Mouse (Mus musculus) liver, embryonic 11.5 days (tissue): ENCODE measurements at regions not wholly inside any gene's neighbourhood (a gene's known extent, or its start where the extent isn't known, plus 50 kb on each side); places are given as distances from the start of the nearest gene placed in this dataset.
A peak's percentile ranks its signal among the peaks of the same experiment; 100 is the strongest.

ENCODE experiments used
- ATAC-seq: fragments of 200-750 bp; cut with Nextera tagmentation; replicated peaks from 2 replicates; pipeline ENCODE4 v1.8.0; 2017; ENCODE audit warnings: moderate number of reproducible peaks, mild to moderate bottlenecking, moderate TSS enrichment, moderate library complexity; ENCODE audit not compliant: low FRiP score
- DNase-seq: peaks from one replicate; pipeline ENCODE4 v3.0.0-alpha.2; 2017; ENCODE audit warnings: low spot score
- H3K27ac ChIP-seq: fragments of 300-500 bp; sonication (generic); 2 replicates; pipeline ENCODE4 v1.5.1; 2014; ENCODE audit warnings: mild to moderate bottlenecking, low read depth, low read length, control low read depth
- H3K27me3 ChIP-seq: fragments of 300-500 bp; sonication (generic); replicated peaks from 2 replicates; pipeline ENCODE4 v1.6.1; 2014; ENCODE audit warnings: low read length, mixed read lengths; ENCODE audit not compliant: control insufficient read depth, insufficient read depth
- H3K36me3 ChIP-seq: fragments of 300-500 bp; sonication (generic); 2 replicates; pipeline ENCODE4 v1.6.1; 2014; ENCODE audit warnings: mild to moderate bottlenecking, low read length, moderate library complexity, mixed read lengths; ENCODE audit not compliant: control insufficient read depth, insufficient read depth
- H3K4me1 ChIP-seq: fragments of 300-500 bp; sonication (generic); replicated peaks from 2 replicates; pipeline ENCODE4 v1.6.1; 2014; ENCODE audit warnings: low read length, mixed read lengths; ENCODE audit not compliant: control insufficient read depth, insufficient read depth
- H3K4me2 ChIP-seq: fragments of 300-500 bp; sonication (generic); 2 replicates; pipeline ENCODE4 v1.6.1; 2014; ENCODE audit warnings: mild to moderate bottlenecking, control low read depth, moderate library complexity
- H3K4me3 ChIP-seq: fragments of 300-500 bp; sonication (generic); 2 replicates; pipeline ENCODE4 v1.5.1; 2014; ENCODE audit warnings: low read depth, low read length, control low read depth
- H3K9ac ChIP-seq: fragments of 300-500 bp; sonication (generic); 2 replicates; pipeline ENCODE4 v1.6.1; 2014; ENCODE audit warnings: low read depth, low read length, control low read depth
- H3K9me3 ChIP-seq: fragments of 300-500 bp; sonication (generic); 2 replicates; pipeline ENCODE4 v1.6.1; 2016; ENCODE audit warnings: low read length, inconsistent platforms, mixed read lengths; ENCODE audit not compliant: control insufficient read depth
- WGBS: fragments of 180-500 bp; shearing (Covaris S2); extraction: QIAGEN DNeasy Blood & Tissue Kit; methylation state at CpG from one replicate; pipeline ENCODE4 v1.1.7; 2014; 5-methylcytosine and 5-hydroxymethylcytosine counted together

DNA sequence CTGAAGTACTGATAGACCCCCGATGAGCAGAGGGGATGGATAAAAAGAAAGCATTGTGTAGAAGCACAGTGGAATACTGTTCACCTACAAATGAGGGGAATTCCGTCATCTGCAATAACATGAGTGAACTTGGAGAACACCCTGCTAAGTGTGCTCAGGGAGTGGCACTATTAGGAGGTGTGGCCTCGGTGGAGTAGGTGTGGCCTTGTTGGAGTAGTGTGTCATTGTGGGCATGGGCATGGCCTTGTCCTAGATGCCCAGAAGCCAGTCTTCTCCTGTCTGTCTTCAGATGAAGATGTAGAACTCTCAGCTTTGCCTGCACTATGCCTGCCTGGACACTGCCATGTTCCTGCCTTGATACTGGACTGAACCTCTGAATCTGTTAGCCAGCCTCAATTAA is 86.2 kb upstream of the Kl start:
- H3K27ac ChIP-seq, result no peak overlapping the region

GRCm38 (mm10) chr5:150869954-150870353 is 82.5 kb upstream of the Kl start:
- no peak overlapping the region for H3K4me2 ChIP-seq
- H3K36me3 ChIP-seq, result no peaks in the 10 kb centered on the region
- DNase-seq (no peak), ATAC-seq (no peak)
- no peak overlapping the region for H3K27ac ChIP-seq
- H3K9ac ChIP-seq, result no peak overlapping the region
- WGBS, result 65% methylated on average over 4 of the region's 4 CpGs
- no peaks in the 10 kb centered on the region for H3K27me3 ChIP-seq
- H3K4me3 ChIP-seq, result no peak overlapping the region
- no peaks in the 10 kb centered on the region for H3K4me1 ChIP-seq
- peaks cover 4% of the 10 kb centered on the region; the same call in 1 of the 2 replicates for H3K9me3 ChIP-seq

More for the DNA sequence above, 86.2 kb upstream of the Kl start:
- Histone ChIP-seq H3K4me3 (no peak overlapping the region), H3K4me1 (no peaks in the 10 kb centered on the region), H3K9me3 (peaks cover 4% of the 10 kb centered on the region; the same call in 1 of the 2 replicates), H3K9ac (no peak overlapping the region), H3K4me2 (no peak overlapping the region), H3K27me3 (no peaks in the 10 kb centered on the region), H3K36me3 (no peaks in the 10 kb centered on the region)
- WGBS, result 87% methylated on average over 3 of the region's 3 CpGs
- DNase-seq (no peak), ATAC-seq (no peak)

- Histone ChIP-seq H3K4me3 (no peak overlapping the region), H3K9ac (no peak overlapping the region), H3K27ac (no peak overlapping the region), H3K27me3 (no peaks in the 10 kb centered on the region), H3K9me3 (peaks cover 4% of the 10 kb centered on the region), H3K4me1 (no peaks in the 10 kb centered on the region), H3K36me3 (no peaks in the 10 kb centered on the region), H3K4me2 (no peak overlapping the region)
- DNase-seq (no peak), ATAC-seq (no peak)
- WGBS, result 63% methylated on average over 4 of the region's 4 CpGs
These were observed 73.6 kb upstream of the Kl start for GRCm38 (mm10) chr5:150878805-150879204.

- ATAC-seq (no peak), DNase-seq (no peak)
- H3K9ac ChIP-seq, result no peak overlapping the region
- H3K4me1 ChIP-seq, result no peaks in the 10 kb centered on the region
- no peaks in the 10 kb centered on the region for H3K9me3 ChIP-seq
- H3K4me3 ChIP-seq, result no peak overlapping the region
- no peak overlapping the region for H3K4me2 ChIP-seq
- H3K27ac ChIP-seq, result no peak overlapping the region
- no peaks in the 10 kb centered on the region for H3K36me3 ChIP-seq
- 82% methylated on average over 2 of the region's 2 CpGs for WGBS
- no peaks in the 10 kb centered on the region for H3K27me3 ChIP-seq
These were observed 68.7 kb upstream of the Kl start for GRCm38 (mm10) chr5:150883676-150884075.

GRCm38 (mm10) chr5:150890086-150890485 is 62.3 kb upstream of the Kl start:
- 72% methylated on average over 4 of the region's 4 CpGs for WGBS
- Histone ChIP-seq H3K9me3 (no peaks in the 10 kb centered on the region), H3K4me1 (no peaks in the 10 kb centered on the region; the same call in 1 of the 2 replicates), H3K9ac (no peak overlapping the region), H3K27me3 (no peaks in the 10 kb centered on the region), H3K4me2 (no peak overlapping the region), H3K36me3 (no peaks in the 10 kb centered on the region), H3K4me3 (no peak overlapping the region), H3K27ac (no peak overlapping the region)
- ATAC-seq (peak; percentile 38; the same call in 1 of the 2 replicates), DNase-seq (no peak)

DNA sequence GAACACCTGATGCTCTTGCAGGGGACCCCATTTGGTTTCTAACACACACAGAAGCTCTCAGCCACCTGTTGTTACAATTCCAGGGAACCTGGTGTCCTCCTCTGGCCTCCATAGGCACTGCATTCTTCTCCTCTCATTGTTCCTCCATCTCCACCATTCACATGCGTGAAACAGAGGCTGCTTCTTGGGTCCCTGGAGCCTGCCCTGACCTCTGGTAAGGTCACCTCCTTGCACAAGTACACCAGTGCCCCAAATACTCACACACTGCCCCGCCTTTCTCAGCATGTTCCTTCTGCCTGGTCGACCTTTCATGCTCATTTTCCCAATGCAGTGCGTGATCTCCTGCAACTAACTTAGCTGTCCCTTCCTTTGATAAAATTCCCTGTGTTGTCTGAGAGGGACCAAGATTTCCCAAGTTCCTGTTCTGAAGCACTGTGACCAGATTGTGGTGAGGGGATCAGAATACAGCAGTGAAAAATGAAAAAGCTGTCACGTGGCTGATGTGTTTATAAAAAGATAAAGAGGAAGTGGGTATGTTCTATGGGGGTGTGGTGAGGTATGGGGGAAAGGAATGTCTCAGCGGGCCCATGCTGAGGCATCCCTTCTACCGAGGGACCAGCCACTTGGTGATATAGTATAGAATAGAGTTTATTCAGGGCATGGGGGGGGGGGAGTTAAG is 61.0 kb upstream of the Kl start:
- Histone ChIP-seq H3K4me1 (no peaks in the 10 kb centered on the region; the same call in 1 of the 2 replicates), H3K4me2 (no peak overlapping the region), H3K27me3 (no peaks in the 10 kb centered on the region), H3K9ac (no peak overlapping the region), H3K4me3 (no peak overlapping the region), H3K9me3 (no peaks in the 10 kb centered on the region), H3K36me3 (no peaks in the 10 kb centered on the region), H3K27ac (no peak overlapping the region)
- no peak for DNase-seq
- WGBS, result 59% methylated on average over 7 of the region's 7 CpGs
- ATAC-seq, result no peak

GRCm38 (mm10) chr5:150894049-150894738 is 58.2 kb upstream of the Kl start:
- no peaks in the 10 kb centered on the region for H3K9me3 ChIP-seq

GRCm38 (mm10) chr5:150894739-150895085 is 57.7 kb upstream of the Kl start:
- no peak overlapping the region for H3K4me3 ChIP-seq
- WGBS, result 65% methylated on average over 4 of the region's 4 CpGs
- no peaks in the 10 kb centered on the region; the same call in 1 of the 2 replicates for H3K4me1 ChIP-seq
- H3K9me3 ChIP-seq, result no peaks in the 10 kb centered on the region
- no peaks in the 10 kb centered on the region for H3K27me3 ChIP-seq
- no peak overlapping the region for H3K27ac ChIP-seq
- no peaks in the 10 kb centered on the region for H3K36me3 ChIP-seq
- H3K4me2 ChIP-seq, result no peak overlapping the region
- ATAC-seq (no peak), DNase-seq (no peak)
- H3K9ac ChIP-seq, result no peak overlapping the region

More at GRCm38 (mm10) chr5:150894049-150894738, 58.2 kb upstream of the Kl start:
- H3K4me2 ChIP-seq, result no peak overlapping the region
- no peak overlapping the region; the same call in 1 of the 2 replicates for H3K27ac ChIP-seq
- no peaks in the 10 kb centered on the region; the same call in 1 of the 2 replicates for H3K4me1 ChIP-seq
- no peaks in the 10 kb centered on the region for H3K36me3 ChIP-seq
- ATAC-seq (no peak), DNase-seq (no peak)
- no peaks in the 10 kb centered on the region for H3K27me3 ChIP-seq
- no peak overlapping the region for H3K4me3 ChIP-seq
- 46% methylated on average over 3 of the region's 3 CpGs for WGBS
- H3K9ac ChIP-seq, result no peak overlapping the region

- no peaks in the 10 kb centered on the region for H3K36me3 ChIP-seq
- no peaks in the 10 kb centered on the region for H3K4me1 ChIP-seq
- H3K4me2 ChIP-seq, result no peak overlapping the region
- no peak overlapping the region for H3K4me3 ChIP-seq
- H3K9ac ChIP-seq, result no peak overlapping the region
- DNase-seq (no peak), ATAC-seq (no peak)
- H3K27ac ChIP-seq, result no peak overlapping the region
- no peaks in the 10 kb centered on the region for H3K27me3 ChIP-seq
- WGBS, result 64% methylated on average over 3 of the region's 3 CpGs
- no peaks in the 10 kb centered on the region for H3K9me3 ChIP-seq
These were observed 50.7 kb upstream of the Kl start for GRCm38 (mm10) chr5:150901661-150902060.
